Comparison of ENCODE assay signal across 32 mouse cellular contexts in genomic region chr15:33862224-33862752, GRCm38 (mm10).
A peak's percentile ranks its signal among the peaks of the same experiment; 100 is the strongest.
DNase-seq lines count a peak whose midpoint lies in the region; ATAC-seq and TF ChIP-seq lines count a peak whose summit lies in the region.
"Had no signal": no experiment of that assay in that cellular context is flagged by ENCODE, and none has a peak within 500 bp of the region (broad histone marks: within the 10 kb centered on the region; RNA-seq: fewer than 3 reads in every experiment).

No protein-coding gene starts in this region.

- no peaks in the 10 kb centered on the region for H3K36me3 ChIP-seq in embryonic facial prominence, embryonic 14.5 days (ENCODE audit: control insufficient read depth, insufficient read depth, low read length)
- no peaks in the 10 kb centered on the region for H3K36me3 ChIP-seq in embryonic facial prominence, embryonic 10.5 days (replicated peaks)
- H3K36me3 ChIP-seq in heart, embryonic 11.5 days (ENCODE audit: control insufficient read depth, insufficient read depth, low read length), result no peaks in the 10 kb centered on the region
- H3K36me3 ChIP-seq in heart, adult 2 months (ENCODE audit: control insufficient read depth, insufficient read depth, low read length), result no peaks in the 10 kb centered on the region
- no peaks in the 10 kb centered on the region for H3K36me3 ChIP-seq in lung, embryonic 15.5 days
- H3K36me3 ChIP-seq in heart, postnatal 0 days (replicated peaks; ENCODE audit: control insufficient read depth, insufficient read depth, low read length), result no peaks in the 10 kb centered on the region
- H3K36me3 ChIP-seq: embryonic facial prominence, embryonic 12.5 days; forebrain, embryonic 10.5 days; forebrain, embryonic 15.5 days; hindbrain, embryonic 10.5 days; hindbrain, embryonic 15.5 days; kidney, embryonic 15.5 days; limb, embryonic 10.5 days; limb, embryonic 15.5 days; liver, embryonic 13.5 days; midbrain, embryonic 10.5 days; midbrain, embryonic 15.5 days; neural tube, embryonic 15.5 days had no signal

- H3K9ac ChIP-seq in embryonic facial prominence, embryonic 14.5 days (ENCODE audit: low read depth, low read length), result no peak overlapping the region
- H3K9ac ChIP-seq in heart, embryonic 11.5 days (ENCODE audit: low read depth, low read length), result no peak overlapping the region
- no peak overlapping the region for H3K9ac ChIP-seq in heart, adult 2 months (ENCODE audit: low read depth, low read length)
- H3K9ac ChIP-seq in lung, embryonic 15.5 days, result no peak overlapping the region
- no peak overlapping the region for H3K9ac ChIP-seq in heart, postnatal 0 days (replicated peaks; ENCODE audit: low read depth, low read length)
- H3K9ac ChIP-seq: embryonic facial prominence, embryonic 12.5 days; forebrain, embryonic 15.5 days; hindbrain, embryonic 15.5 days; kidney, embryonic 15.5 days; limb, embryonic 15.5 days; liver, embryonic 13.5 days; midbrain, embryonic 15.5 days; neural tube, embryonic 15.5 days had no signal

- TF ChIP-seq POLR2A in heart, adult 2 months (IDR thresholded peaks at IDR 0.05; ENCODE audit: insufficient read depth, low read depth, low read length), result no peak

- 61% methylated on average over 3 of the region's 3 CpGs for WGBS in embryonic facial prominence, embryonic 14.5 days
- 75% methylated on average over 3 of the region's 3 CpGs for WGBS in embryonic facial prominence, embryonic 10.5 days
- 52% methylated on average over 3 of the region's 3 CpGs for WGBS in heart, embryonic 11.5 days (ENCODE audit: insufficient replicate concordance)
- WGBS in heart, adult 2 months, result 23% methylated on average over 3 of the region's 3 CpGs
- WGBS in lung, embryonic 15.5 days, result 46% methylated on average over 3 of the region's 3 CpGs
- WGBS in heart, postnatal 0 days, result 44% methylated on average over 3 of the region's 3 CpGs

- no peaks in the 10 kb centered on the region for H3K4me1 ChIP-seq in embryonic facial prominence, embryonic 14.5 days (ENCODE audit: control insufficient read depth, insufficient read depth, low read length)
- H3K4me1 ChIP-seq in embryonic facial prominence, embryonic 10.5 days, result no peaks in the 10 kb centered on the region
- H3K4me1 ChIP-seq in heart, embryonic 11.5 days (ENCODE audit: control insufficient read depth, insufficient read depth, low read length), result no peaks in the 10 kb centered on the region
- H3K4me1 ChIP-seq in heart, adult 2 months (ENCODE audit: control insufficient read depth, insufficient read depth, low read length), result no peaks in the 10 kb centered on the region; the same call in 1 of the 2 replicates
- no peaks in the 10 kb centered on the region for H3K4me1 ChIP-seq in lung, embryonic 15.5 days
- H3K4me1 ChIP-seq in heart, postnatal 0 days (ENCODE audit: control insufficient read depth, insufficient read depth), result no peaks in the 10 kb centered on the region
- H3K4me1 ChIP-seq: embryonic facial prominence, embryonic 12.5 days; forebrain, embryonic 10.5 days; forebrain, embryonic 15.5 days; hindbrain, embryonic 10.5 days; hindbrain, embryonic 15.5 days; kidney, embryonic 15.5 days; limb, embryonic 10.5 days; limb, embryonic 15.5 days; liver, embryonic 13.5 days; midbrain, embryonic 10.5 days; midbrain, embryonic 15.5 days; neural tube, embryonic 15.5 days had no signal

- no peak overlapping the region for H3K27ac ChIP-seq in embryonic facial prominence, embryonic 14.5 days (replicated peaks; ENCODE audit: low read depth, low read length)
- no peak overlapping the region for H3K27ac ChIP-seq in embryonic facial prominence, embryonic 10.5 days (replicated peaks)
- H3K27ac ChIP-seq in heart, embryonic 11.5 days (ENCODE audit: low read depth, low read length), result no peak overlapping the region
- no peak overlapping the region for H3K27ac ChIP-seq in heart, adult 2 months
- no peak overlapping the region for H3K27ac ChIP-seq in lung, embryonic 15.5 days
- no peak overlapping the region for H3K27ac ChIP-seq in heart, postnatal 0 days (ENCODE audit: low read depth)
- H3K27ac ChIP-seq: embryonic facial prominence, embryonic 12.5 days; forebrain, embryonic 10.5 days; forebrain, embryonic 15.5 days; hindbrain, embryonic 10.5 days; hindbrain, embryonic 15.5 days; kidney, embryonic 15.5 days; limb, embryonic 10.5 days; limb, embryonic 15.5 days; liver, embryonic 13.5 days; midbrain, embryonic 10.5 days; midbrain, embryonic 15.5 days; neural tube, embryonic 15.5 days had no signal

- intact Hi-C loops in heart, adult 2 months (cut with DNase I), result no loop called here

- peak; percentile 2 for DNase-seq in embryonic facial prominence, embryonic 14.5 days (ENCODE audit: low spot score)
- DNase-seq in embryonic facial prominence, embryonic 10.5 days (ENCODE audit: low spot score), result no peak
- DNase-seq in heart, adult 2 months, result no peak
- no peak for DNase-seq in lung, adult 18-20 months
- peak; percentile 51 for DNase-seq in heart, postnatal 0 days (ENCODE audit: low spot score)
- DNase-seq in cerebellum, adult 9-11 months, result no peak
- DNase-seq: adrenal gland, adult 8-10 months; cerebellum, adult 2 months; cerebellum, postnatal 36 days; gastrocnemius, postnatal 36 days; kidney, adult 11 months; layer of hippocampus, adult 9-11 months; liver, embryonic 13.5 days; lung, adult 2 months; retina, postnatal 1 day; right cerebral cortex, postnatal 14 days; thymus, postnatal 4 days had no signal

- no peak for ATAC-seq in embryonic facial prominence, embryonic 14.5 days (ENCODE audit: low read depth)
- 0 out of 2 replicates have a peak, but pooled peaks have one; percentile 31 for ATAC-seq in heart, embryonic 11.5 days (replicated peaks; ENCODE audit: insufficient number of reproducible peaks, low FRiP score, low TSS enrichment)
- peak; percentile 27; the same call in 1 of the 2 replicates for ATAC-seq in lung, embryonic 15.5 days (ENCODE audit: borderline replicate concordance, extremely low read depth, low FRiP score, low TSS enrichment)
- ATAC-seq in heart, postnatal 0 days (ENCODE audit: insufficient read depth, low read depth), result peak; percentile 64
- ATAC-seq: forebrain, embryonic 15.5 days; inflammation-experienced regulatory T-cells, adult 6 months; midbrain, embryonic 15.5 days had no signal

- TF ChIP-seq CTCF in heart, adult 2 months (IDR thresholded peaks at IDR 0.05), result no peak
- no peak for TF ChIP-seq CTCF in heart, postnatal 0 days (IDR thresholded peaks at IDR 0.05; ENCODE audit: low read depth)

- TF ChIP-seq EP300 in heart, adult 2 months (IDR thresholded peaks at IDR 0.05; ENCODE audit: insufficient read depth, low read depth, low read length), result no peak
- TF ChIP-seq EP300 in heart, postnatal 0 days (IDR thresholded peaks at IDR 0.05; ENCODE audit: low read depth), result no peak

- no peak overlapping the region for H3K4me2 ChIP-seq in embryonic facial prominence, embryonic 14.5 days (ENCODE audit: low read depth, low read length)
- H3K4me2 ChIP-seq in heart, embryonic 11.5 days, result no peak overlapping the region
- no peak overlapping the region for H3K4me2 ChIP-seq in lung, embryonic 15.5 days
- H3K4me2 ChIP-seq in heart, postnatal 0 days (ENCODE audit: low read depth, low read length), result no peak overlapping the region
- H3K4me2 ChIP-seq: embryonic facial prominence, embryonic 12.5 days; forebrain, embryonic 15.5 days; hindbrain, embryonic 15.5 days; kidney, embryonic 15.5 days; limb, embryonic 15.5 days; liver, embryonic 13.5 days; midbrain, embryonic 15.5 days; neural tube, embryonic 15.5 days had no signal

- H3K4me3 ChIP-seq in embryonic facial prominence, embryonic 14.5 days (ENCODE audit: low read depth, low read length), result no peak overlapping the region
- no peak overlapping the region for H3K4me3 ChIP-seq in embryonic facial prominence, embryonic 10.5 days
- H3K4me3 ChIP-seq in heart, embryonic 11.5 days (ENCODE audit: low read depth, low read length), result no peak overlapping the region
- H3K4me3 ChIP-seq in heart, adult 2 months, result no peak overlapping the region
- no peak overlapping the region for H3K4me3 ChIP-seq in lung, embryonic 15.5 days
- no peak overlapping the region for H3K4me3 ChIP-seq in heart, postnatal 0 days (ENCODE audit: low read depth, low read length)
- H3K4me3 ChIP-seq: embryonic facial prominence, embryonic 12.5 days; forebrain, embryonic 10.5 days; forebrain, embryonic 15.5 days; hindbrain, embryonic 10.5 days; hindbrain, embryonic 15.5 days; kidney, embryonic 15.5 days; limb, embryonic 10.5 days; limb, embryonic 15.5 days; liver, embryonic 13.5 days; midbrain, embryonic 10.5 days; midbrain, embryonic 15.5 days; neural tube, embryonic 15.5 days had no signal

- H3K79me2 ChIP-seq in heart, adult 2 months (replicated peaks; ENCODE audit: control insufficient read depth, insufficient read depth, low read length), result no peaks in the 10 kb centered on the region

- H3K27me3 ChIP-seq in embryonic facial prominence, embryonic 14.5 days (replicated peaks; ENCODE audit: control insufficient read depth, insufficient read depth, low read length), result no peaks in the 10 kb centered on the region
- H3K27me3 ChIP-seq in embryonic facial prominence, embryonic 10.5 days (replicated peaks; ENCODE audit: low read depth, poor library complexity, severe bottlenecking), result no peaks in the 10 kb centered on the region
- H3K27me3 ChIP-seq in heart, embryonic 11.5 days (ENCODE audit: control insufficient read depth, insufficient read depth, low read length), result no peaks in the 10 kb centered on the region
- H3K27me3 ChIP-seq in heart, adult 2 months (ENCODE audit: control insufficient read depth, insufficient read depth, low read length), result no peaks in the 10 kb centered on the region
- no peaks in the 10 kb centered on the region for H3K27me3 ChIP-seq in lung, embryonic 15.5 days
- H3K27me3 ChIP-seq in heart, postnatal 0 days (ENCODE audit: control insufficient read depth, insufficient read depth, low read length), result no peaks in the 10 kb centered on the region
- H3K27me3 ChIP-seq: CH12.LX; embryonic facial prominence, embryonic 12.5 days; forebrain, embryonic 15.5 days; hindbrain, embryonic 15.5 days; kidney, embryonic 15.5 days; limb, embryonic 15.5 days; liver, embryonic 13.5 days; midbrain, embryonic 15.5 days; neural tube, embryonic 15.5 days had no signal

- H3K9me3 ChIP-seq in embryonic facial prominence, embryonic 14.5 days (ENCODE audit: control insufficient read depth, low read length), result no peaks in the 10 kb centered on the region
- no peaks in the 10 kb centered on the region for H3K9me3 ChIP-seq in embryonic facial prominence, embryonic 10.5 days
- H3K9me3 ChIP-seq in heart, embryonic 11.5 days (replicated peaks; ENCODE audit: control insufficient read depth, low read length), result no peaks in the 10 kb centered on the region
- H3K9me3 ChIP-seq in lung, embryonic 15.5 days, result no peaks in the 10 kb centered on the region
- H3K9me3 ChIP-seq in heart, postnatal 0 days (replicated peaks; ENCODE audit: control insufficient read depth, low read length), result no peaks in the 10 kb centered on the region
- H3K9me3 ChIP-seq: embryonic facial prominence, embryonic 12.5 days; forebrain, embryonic 10.5 days; forebrain, embryonic 15.5 days; hindbrain, embryonic 10.5 days; hindbrain, embryonic 15.5 days; kidney, embryonic 15.5 days; limb, embryonic 10.5 days; limb, embryonic 15.5 days; liver, embryonic 13.5 days; midbrain, embryonic 10.5 days; midbrain, embryonic 15.5 days; neural tube, embryonic 15.5 days had no signal

Comparison
In these comparisons a context has a peak if more than half of its experiments do, and no peak if none do; other contexts are left out.
1. DNase-seq: peak in embryonic facial prominence, embryonic 14.5 days (single experiment) and heart, postnatal 0 days (single experiment); none in embryonic facial prominence, embryonic 10.5 days (single experiment), heart, adult 2 months (0 of 2), lung, adult 18-20 months (0 of 2) and cerebellum, adult 9-11 months (single experiment).